Mouse (Mus musculus) G1E (cell line): ENCODE data around the gene 4930568D16Rik.

Experiments
- CTCF ChIP-seq: IDR thresholded peaks from 2 replicates; pipeline ENCODE4 v1.5.1; 2012; ENCODE audit warnings: low read depth, low read length, inconsistent platforms, mixed read lengths
- GATA1 ChIP-seq: IDR thresholded peaks from 2 replicates; pipeline ENCODE4 v1.6.1; 2012; ENCODE audit warnings: borderline replicate concordance, low read length, inconsistent platforms, mixed read lengths

GRCm38 (mm10) chr2:35327583-35327982, 39.9 kb downstream of the 4930568D16Rik start:
- TF ChIP-seq CTCF: no peak
- no peak for TF ChIP-seq GATA1
